Mouse (Mus musculus) fibroblast of lung, adult 2 months (primary cell): ENCODE results near the gene Atg2b.

Experiments
- DNase-seq: peaks from one replicate; pipeline ENCODE4 v3.0.0-alpha.2; 2011; ENCODE audit warnings: low read depth

Atg2b gene

GRCm38 (mm10) chr12:105597135-105597534 lies 87.9 kb downstream of the Atg2b start:
- DNase-seq = no peak

- no peak for DNase-seq
Measured at GRCm38 (mm10) chr12:105593471-105593870, 91.5 kb downstream of the Atg2b start.

DNA sequence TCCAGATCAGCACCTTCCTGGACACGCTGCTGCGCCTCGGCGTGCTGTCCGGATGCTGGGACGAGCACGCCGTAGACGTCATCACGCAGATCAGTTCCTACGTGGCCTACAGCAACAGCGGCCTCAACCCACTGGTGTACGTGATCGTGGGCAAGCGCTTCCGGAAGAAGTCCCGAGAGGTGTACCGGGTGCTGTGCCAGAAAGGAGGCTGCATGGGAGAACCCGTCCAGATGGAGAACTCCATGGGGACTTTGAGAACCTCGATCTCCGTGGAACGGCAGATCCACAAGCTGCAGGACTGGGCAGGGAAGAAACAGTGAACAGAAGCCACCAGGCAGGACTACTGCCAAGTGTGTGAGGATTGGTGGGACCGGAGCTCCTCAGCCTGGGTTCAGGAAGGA lies 92.7 kb downstream of the Atg2b start:
- no peak for DNase-seq

- DNase-seq = no peak
Measured at GRCm38 (mm10) chr12:105590786-105591185, 94.2 kb downstream of the Atg2b start.

GRCm38 (mm10) chr12:105587526-105587925 lies 97.5 kb downstream of the Atg2b start:
- DNase-seq = no peak

GRCm38 (mm10) chr12:105584851-105585250 lies 100.2 kb downstream of the Atg2b start:
- DNase-seq = no peak

GRCm38 (mm10) chr12:105583484-105583883 lies 101.5 kb downstream of the Atg2b start:
- no peak for DNase-seq

GRCm38 (mm10) chr12:105582486-105582885 lies 102.5 kb downstream of the Atg2b start:
- no peak for DNase-seq

DNA sequence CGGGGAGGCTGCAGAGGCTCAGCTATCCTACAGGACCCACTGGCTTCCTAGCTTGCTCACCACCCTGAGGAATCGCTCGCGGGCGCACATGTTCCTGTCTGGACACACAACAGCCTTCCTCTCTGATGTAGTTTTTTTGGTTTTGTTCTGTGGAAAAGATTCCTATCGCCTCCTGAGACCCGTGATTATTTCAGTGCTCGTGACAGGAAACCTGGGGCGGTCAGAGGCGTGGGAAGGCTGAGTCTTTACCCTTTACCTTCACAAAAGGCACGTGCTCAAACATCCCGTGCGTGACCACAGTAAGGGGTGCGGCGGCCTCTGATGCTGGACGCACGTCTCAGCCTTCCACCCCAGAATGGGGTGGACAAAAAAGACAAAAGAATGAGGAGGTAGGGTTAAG lies 104.5 kb downstream of the Atg2b start:
- DNase-seq = no peak

GRCm38 (mm10) chr12:105574356-105574755 lies 110.7 kb downstream of the Atg2b start:
- no peak for DNase-seq

- DNase-seq = no peak
Measured at GRCm38 (mm10) chr12:105572622-105573021, 112.4 kb downstream of the Atg2b start.

GRCm38 (mm10) chr12:105571867-105572266 lies 113.1 kb downstream of the Atg2b start:
- no peak for DNase-seq
